Mouse (Mus musculus) A20 (cell line): ENCODE measurements around the gene Steap2.

Experiments
- DNase-seq: peaks from one replicate; pipeline ENCODE4 v3.0.0-alpha.2; 2011; ENCODE audit warnings: low read depth, low spot score

The Steap2 gene

DNA sequence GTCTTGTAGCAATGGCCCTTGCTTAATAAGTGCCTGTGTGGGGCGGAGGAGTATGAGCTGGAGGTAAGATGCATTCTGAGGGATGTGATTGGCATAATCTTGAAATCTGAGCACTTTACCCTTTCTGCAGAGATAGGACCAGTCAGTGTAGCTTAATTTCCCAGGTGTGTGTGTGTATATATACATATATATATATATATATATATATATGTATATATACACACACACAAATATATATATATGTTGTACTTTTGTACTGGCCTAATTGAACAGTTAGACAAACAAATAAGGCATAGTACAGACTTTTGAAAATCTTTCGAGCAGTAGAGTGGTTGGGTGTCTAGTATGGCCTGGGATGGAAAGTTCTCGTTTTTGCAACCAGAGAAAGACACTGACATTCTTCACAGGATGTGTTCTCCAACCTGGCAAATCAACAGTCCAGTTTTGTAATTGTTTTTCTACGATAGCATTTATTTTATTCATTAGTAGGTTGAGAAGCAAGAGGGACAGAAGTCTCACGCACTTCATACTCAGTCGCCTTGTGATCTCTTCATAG, 29.9 kb downstream of the Steap2 start:
- no peak for DNase-seq

- no peak for DNase-seq
These were observed 30.6 kb downstream of the Steap2 start, which contains the start of gene Cfap69 for GRCm38 (mm10) chr5:5663655-5664370. Cfap69 (minus strand) TSS chr5:5664239.

DNA sequence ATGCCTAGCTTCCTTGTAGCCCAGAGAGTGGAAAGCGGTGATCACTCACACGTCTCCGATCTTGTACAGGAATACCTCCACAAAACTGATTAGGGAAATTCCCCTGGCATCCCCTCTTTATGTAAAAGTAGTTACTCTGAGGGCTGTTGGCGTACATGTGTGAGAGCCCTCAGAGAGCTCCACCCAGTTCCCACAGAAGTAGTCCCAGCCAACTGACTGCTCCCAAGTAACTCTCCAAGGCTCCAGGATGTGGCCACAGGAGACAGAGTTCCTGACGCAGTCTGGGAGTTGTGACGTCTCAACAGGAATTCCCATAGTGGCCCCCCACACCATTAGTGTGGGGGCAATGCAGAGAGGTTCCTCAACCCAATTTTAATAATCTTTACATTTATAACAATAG, 31.3 kb downstream of the Steap2 start:
- DNase-seq = no peak

DNA sequence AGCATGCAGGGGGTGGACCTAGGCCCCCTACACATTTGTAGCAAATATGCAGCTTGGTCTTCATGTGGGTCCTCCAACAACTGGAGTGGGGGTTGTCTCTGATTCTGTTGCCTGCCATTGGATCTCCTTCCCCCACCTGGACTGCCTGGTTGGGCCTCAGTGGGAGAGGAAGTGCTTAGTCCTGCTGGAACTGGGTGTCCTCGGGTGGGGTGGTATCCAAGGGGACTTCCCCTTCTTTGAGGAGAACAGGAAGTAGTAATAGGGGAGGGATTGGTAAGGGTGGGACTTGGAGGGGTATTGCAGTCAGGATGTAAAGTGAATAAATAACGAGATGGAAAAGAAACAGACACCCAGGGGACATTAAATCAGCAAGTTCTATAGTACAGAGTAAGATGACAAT, 35.7 kb downstream of the Steap2 start:
- no peak for DNase-seq

DNA sequence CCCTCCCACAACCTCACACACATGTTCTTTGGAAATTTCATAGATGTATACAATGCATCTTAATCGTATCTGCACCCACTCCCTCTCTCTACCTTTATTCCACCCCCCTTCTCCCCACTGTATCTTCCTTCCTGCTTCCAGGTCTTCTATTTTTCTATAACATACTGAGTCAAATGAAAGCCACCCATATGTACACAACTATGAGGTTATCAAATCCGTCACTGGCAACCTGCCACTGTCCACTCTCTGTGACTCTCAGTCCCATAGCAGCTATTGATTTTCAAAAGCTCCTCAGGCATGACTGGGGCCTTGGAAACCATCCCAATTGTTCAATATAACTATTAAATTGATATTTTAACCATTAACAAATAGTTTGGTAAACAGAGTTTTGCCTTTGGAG, 36.4 kb downstream of the Steap2 start:
- no peak for DNase-seq

DNA sequence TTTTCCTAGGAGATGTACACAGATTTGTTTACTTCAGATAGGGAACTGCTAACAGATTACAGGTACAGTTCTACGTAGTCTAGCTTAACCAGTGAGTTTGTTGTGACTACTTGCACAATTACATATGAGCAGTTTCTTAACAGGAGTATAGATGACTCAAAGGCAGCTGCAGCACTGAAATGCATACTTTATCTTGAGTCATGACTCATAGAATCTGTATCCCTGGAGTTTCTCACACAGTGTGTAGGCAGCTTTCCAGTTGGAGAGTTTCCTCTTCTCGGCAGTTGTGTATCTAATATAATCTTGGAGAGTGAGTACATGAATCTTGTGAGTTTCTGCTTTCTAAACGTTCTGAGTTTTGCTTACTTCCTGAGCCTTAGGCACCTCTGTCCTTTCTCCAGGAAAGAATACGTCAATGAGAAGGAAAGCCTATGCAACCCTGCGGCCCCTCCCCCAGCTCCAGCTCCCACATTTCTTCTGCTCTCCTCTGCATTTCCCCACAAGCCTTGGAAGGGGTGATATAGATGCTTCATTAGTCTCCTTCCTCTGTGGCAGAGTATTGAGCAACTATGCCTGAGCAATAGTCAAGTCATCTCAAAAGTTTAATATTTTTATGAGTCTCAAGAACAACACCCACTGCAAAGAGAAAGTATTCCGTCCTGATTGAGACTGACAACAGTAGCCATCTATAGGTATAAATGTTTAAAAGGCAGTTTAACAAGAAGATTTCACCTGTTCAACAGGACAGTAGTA, 45.4 kb downstream of the Steap2 start:
- DNase-seq = no peak

- DNase-seq = no peak
These were observed 48.2 kb downstream of the Steap2 start for GRCm38 (mm10) chr5:5646173-5646572.

GRCm38 (mm10) chr5:5638496-5638895, 55.9 kb downstream of the Steap2 start:
- no peak for DNase-seq

GRCm38 (mm10) chr5:5625491-5625890, 68.9 kb downstream of the Steap2 start:
- DNase-seq = no peak

DNA sequence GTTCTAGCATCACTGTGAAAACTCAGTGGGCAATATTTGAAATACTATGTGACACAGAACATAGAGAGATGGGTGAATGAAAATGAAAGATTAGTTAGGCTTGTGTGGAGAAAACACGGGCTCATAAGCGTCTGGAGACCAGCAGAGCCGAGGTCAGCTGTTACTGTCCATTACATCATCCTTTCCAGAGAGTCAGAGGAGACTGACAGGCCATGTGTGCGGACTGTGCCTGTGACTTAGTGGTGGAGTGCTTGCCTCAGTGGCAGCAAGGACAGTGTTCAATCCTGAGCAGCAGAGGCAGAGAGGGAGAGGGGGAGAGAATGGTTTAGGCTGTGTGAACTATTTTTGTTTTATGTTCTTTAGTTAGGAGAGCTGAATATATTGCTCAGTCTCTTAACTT, 76.0 kb downstream of the Steap2 start:
- no peak for DNase-seq
